Mouse (Mus musculus) right cerebral cortex, postnatal 10 days (tissue): ENCODE measurements around the gene Asgr2.
A peak's percentile ranks its signal among the peaks of the same experiment; 100 is the strongest.
"Not testable (repeated sequence)": the region's sequence is repeated elsewhere in the genome, so short reads cannot be mapped to it uniquely, and the experiment has no call there.

Experiments used
- DNase-seq, 2 experiments: peaks; one replicate each; pipeline ENCODE4 v3.0.0; 2021; ENCODE audit warnings: low spot score in 2 of 2

Gene Asgr2

DNA sequence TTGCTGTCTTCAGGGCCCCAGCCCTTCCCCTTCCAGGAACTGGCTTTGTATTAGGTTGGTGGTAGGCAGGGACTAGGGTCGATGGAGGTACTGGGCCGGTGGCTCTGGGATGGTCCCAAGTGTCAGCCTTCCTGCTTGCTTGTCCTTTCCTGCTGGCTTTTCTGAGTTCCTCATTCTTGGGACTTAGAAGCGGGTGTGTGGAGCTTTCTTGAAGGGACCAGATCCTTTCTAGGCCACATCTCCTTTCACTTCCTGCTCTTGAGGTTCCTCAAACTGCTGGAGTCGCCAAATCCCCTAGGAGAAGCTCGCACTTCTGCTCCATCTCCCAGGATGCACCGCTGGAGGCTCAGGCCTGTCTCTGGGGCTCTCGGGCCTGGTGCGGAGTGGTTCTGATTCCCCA, 7.9 kb upstream of the Asgr2 start:
- DNase-seq = peak; percentile 29 to 36

DNA sequence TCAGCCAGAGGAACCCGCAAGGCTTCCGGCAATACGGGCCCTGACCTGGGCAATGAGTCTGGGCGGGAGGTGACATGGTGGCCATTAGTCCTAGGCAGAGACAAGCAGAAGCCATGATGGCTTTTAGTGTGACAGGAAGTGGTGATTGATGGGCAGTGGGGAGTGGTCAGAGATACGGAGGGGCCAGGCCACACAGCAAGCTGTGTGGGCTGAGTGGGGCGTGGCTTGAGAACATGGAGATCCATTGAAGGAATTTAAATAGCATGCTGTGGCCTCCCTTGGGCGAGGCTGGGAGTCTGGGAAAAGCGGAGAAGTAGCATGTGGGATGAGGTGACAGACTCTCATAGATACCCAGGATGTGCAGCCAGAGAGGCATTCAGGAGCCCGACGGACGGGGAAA, 5.0 kb downstream of the Asgr2 start:
- no peak for DNase-seq

DNA sequence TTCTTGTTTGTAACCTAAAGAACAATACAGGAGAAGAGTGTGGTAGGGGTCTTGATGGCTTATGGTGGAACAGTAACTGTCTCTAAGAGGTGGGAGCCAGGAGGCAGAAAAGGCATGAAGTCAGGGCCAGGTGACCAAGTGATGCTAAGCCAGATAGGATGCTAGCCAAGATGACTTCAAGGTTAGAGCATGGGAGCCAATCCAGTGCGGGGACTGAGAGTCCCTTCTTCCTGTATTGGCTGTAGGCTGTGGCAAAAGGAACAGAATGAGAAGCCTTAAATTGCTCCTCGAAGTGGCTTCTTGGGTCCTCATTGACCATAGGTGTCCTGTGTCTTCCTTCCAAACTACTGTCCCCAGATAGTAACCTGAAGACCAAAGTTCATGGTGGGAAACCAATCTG, 6.7 kb downstream of the Asgr2 start:
- no peak for DNase-seq

DNA sequence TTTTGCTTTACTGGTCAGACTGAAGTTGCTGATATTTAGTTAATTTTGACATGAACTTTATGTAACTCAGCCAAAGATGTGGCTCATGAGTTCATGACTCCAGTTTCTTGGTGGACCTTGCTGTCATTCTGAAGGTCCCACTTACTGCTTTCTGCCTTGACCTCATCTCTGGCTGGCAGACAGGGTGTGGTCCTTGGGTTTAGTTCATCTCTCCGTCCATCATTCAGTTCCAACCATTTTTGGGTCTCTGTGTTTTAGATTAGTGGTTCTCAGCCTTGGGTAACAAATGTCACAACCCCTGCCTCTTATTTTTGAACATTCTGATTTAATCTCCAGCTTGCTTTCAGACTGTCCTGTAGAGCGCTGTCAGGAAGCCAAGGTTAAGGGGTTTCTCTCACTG, 7.4 kb downstream of the Asgr2 start:
- no peak for DNase-seq

DNA sequence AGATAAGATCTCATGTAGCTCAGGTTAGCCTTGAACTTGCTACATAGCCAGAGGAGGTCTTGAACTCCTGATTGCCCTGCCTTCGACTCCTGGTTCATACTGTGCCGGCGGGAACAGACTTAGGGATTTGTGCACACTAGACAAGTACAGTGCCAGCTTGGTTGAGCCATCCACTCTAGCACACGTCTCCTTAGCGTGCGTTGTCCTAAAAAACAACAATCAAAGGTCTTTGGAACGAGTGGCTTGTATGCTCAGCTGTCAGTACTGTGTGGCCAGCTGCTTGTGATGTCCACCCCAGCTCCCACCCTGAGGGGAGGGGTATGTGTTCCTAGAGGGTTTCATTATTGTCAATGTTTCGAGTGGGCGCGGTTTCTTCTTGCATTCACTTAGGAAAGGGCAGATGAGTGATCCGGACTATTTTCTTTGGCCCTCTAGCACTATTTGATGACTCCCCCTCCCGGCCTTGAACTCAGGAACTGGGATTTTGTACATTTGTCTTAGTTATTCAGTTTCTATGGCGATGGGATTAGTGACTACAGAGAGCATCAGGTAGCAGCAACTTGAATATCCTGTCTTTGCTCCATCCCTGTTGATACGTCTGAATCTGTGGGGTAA, 11.4 kb downstream of the Asgr2 start:
- DNase-seq = no peak

DNA sequence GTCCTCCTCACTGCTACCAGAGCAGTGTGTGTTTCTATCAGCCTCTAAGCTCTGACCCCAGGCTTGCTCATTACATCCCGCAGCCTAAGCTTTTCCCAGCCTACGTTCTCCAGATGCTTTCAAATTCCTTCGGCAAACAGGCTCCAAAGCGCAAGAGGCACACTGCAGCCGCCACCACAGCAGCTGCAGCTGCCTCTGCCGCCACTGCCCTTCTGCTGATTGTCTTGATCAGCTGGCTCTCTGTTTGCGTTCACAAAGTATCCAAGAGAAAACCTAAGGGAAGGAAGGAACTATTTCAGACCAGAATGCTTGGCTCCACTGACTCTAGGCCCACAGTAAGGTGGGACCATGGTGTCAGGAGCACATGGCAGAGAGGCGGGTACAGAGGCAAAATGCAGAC, 14.6 kb downstream of the Asgr2 start:
- DNase-seq = no peak

DNA sequence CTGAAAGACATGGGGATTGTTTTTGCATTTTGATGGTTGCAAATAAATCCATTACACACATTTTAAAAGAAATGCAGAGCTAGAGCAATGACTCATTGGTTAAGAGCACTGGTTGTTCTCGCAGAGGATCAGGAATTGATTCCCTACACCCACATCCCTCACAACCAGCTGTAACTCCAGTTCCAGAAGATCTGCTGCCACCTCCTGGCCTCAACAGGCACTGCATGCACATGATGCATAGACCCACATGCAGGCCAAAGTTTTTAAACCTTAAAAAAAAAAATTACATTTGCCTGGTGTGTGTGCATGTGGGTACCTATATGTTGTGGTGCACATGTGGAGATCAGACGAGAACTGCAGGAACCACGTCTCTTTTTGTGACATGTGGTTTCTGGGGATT, 17.7 kb downstream of the Asgr2 start:
- DNase-seq = peak in 1 of 2 experiments; percentile 29

DNA sequence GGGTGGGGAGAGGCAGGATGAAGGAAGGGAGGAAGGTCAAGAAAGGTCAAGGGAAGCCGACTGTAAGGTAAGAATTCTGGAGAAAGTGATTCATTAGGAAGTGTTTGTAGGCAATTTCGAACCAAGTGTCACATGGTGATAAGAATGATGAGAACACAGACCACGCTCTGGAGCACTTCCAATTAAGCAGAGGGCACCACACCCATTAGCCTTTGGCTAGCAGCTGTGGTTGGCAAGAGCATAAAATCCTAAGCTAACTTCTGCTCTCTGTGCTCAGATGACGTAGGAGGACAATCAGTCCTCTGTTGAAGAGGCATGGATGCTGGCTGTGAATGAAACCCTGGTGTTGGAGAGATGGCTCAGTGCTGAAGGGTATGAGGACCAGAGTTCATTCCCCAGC, 22.1 kb downstream of the Asgr2 start:
- DNase-seq = no peak

DNA sequence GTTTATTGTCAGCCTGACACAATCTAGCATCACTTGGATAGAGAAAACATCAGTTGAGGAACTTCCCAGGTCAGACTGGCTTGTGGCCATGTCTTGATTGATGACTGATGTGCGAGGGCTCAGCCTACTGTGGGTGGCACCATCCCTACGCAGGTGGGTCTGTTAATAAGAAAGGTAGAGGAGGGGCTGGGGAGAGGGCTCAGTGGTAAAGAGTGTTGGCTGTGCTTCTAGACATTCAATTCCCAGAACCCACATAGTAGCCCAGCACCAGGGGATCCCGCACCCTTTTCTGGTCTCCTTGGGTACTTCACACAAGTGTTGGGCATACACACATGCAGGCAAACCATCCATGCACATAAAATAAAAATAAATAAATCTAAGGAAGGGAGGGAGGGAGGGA, 23.5 kb downstream of the Asgr2 start:
- no peak for DNase-seq

DNA sequence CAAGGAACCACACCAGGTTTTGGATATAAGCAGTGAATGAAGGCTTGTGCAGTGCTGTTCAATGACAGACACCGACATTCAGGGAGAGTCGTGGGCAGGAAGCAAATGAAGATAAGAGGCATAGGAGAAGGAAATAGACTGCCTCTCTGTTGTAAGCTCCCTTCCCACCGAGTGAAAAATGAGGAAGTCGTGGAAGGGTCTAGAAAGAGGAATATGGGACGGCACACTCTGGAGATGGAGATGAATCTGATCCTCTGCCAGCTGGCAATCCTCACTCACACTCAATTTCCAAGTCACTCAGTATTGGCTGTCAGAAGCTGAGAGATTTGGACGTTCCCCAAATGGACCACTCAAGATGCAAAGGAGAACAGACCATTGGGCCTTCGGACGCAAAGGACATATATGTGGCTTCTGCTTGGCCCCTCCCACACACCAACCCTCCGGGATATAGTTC, 37.5 kb downstream of the Asgr2 start, which contains the start of gene Mgl2:
Gene Mgl2, plus strand, starts transcription at position 404 of the 454 bp plus-strand sequence.
- DNase-seq = peak in 1 of 2 experiments; percentile 24

DNA sequence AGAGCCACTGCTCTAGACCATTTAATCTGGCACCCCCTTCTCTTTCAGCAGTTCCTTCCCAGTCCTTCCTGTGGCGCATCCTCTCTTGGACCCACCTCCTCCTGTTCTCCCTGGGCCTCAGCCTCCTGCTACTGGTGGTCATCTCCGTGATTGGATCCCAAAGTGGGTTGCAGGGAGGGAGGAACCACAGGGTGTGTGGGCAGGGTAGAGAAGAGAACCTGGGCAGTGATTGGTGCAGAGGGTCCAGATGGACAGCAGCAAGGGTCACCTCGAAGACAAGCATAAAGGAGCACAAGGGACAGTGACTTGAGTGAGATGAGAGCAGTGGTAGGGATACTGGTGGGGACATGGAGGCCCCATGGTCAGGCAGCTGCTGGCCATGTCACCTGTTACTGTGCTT, 42.6 kb downstream of the Asgr2 start:
- not testable (repeated sequence) for DNase-seq

DNA sequence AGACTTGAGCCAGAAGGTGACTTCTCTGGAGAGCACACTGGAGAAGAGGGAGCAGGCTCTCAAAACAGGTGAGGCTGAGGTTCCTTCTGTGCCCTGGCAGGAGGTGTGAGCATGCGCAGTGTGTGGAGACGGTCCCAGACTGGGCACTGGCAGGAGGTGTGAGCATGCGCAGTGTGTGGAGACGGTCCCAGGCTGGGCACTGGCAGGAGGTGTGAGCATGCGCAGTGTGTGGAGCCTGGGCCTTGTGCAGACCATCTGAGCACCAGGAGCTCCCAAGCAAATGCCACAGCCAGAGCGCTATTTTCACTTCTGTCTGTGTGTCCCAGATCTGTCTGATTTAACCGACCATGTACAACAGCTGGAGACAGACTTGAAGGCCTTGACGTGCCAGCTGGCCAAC, 43.5 kb downstream of the Asgr2 start:
- DNase-seq = not testable (repeated sequence)

DNA sequence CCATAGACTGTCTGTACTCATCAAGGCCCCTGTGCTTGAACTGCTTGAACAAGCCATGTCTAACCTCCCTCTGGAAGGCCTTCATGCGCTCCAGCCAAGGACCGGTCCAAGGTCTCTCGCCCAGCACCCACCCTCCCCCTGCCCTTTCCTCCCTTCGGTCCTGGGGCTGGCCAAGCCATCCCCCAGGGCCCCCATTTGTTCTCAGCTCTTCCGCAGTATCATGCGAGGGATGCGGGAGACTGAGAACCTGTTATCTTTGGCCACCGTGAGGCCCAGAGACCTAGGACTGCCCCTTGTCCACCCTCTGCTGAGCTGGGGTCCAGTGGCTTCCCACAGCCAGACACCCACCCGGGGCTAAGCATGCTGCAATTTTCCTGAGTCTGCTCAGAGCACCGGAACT, 46.7 kb downstream of the Asgr2 start:
- DNase-seq = no peak

DNA sequence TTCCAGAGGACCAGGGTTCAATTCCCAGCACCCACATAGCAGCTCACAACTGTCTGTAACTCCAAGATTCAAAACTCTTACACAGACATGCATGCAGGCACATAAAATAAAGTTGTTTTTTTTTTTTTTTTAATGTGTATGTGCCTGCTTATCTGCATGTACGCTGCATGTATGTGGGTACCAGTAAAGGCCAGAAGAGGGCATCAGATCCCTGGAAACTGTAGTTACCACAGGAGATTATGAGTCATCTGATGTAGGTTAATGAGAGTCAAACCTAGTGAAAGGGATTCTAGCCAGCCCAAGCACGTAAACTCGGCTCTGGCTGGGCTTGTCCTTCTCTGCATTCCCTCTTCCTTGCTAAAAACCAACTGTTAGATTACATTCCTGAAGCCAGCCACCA, 58.6 kb downstream of the Asgr2 start:
- no peak for DNase-seq
